Mouse (Mus musculus) embryonic fibroblast, embryonic 13.5 days (primary cell): ENCODE measurements at regions not wholly inside any gene's neighbourhood (a gene's known extent, or its start where the extent isn't known, plus 50 kb on each side); places are given as distances from the start of the nearest gene placed in this dataset.

Experiments used
- CTCF ChIP-seq: IDR thresholded peaks from 2 replicates; pipeline ENCODE4 v1.5.1; 2011; ENCODE audit warnings: mild to moderate bottlenecking, control low read depth, low read length, moderate library complexity, borderline replicate concordance; ENCODE audit not compliant: insufficient read depth
- POLR2A ChIP-seq: IDR thresholded peaks from 2 replicates; pipeline ENCODE4 v1.6.1; 2011; ENCODE audit warnings: low read depth, mild to moderate bottlenecking, control low read depth, low read length, moderate library complexity

DNA sequence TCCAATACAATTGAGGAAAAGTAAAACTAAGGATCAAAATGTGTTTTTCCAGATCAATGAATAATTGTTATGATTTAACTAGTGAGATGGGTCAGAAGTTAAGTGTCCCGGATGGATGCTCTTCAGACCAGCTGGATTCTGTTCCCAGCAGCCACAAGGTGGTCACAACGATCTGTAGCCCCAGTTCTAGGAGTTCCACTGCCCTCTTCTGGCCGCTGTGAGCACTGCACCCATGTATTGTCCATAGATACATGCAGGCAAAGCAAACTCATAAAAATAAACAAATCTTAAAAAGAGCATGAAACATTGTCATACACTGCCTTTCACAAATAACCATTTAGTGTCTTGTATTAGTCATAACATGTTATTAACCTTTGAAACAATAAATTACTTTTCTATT, 96.3 kb upstream of the Gk2 start:
- TF ChIP-seq CTCF (peak; percentile 46; the same call in 1 of the 2 replicates), POLR2A (no peak)
